Mouse (Mus musculus) heart, adult 2 months (tissue): ENCODE results near the gene Kif5c.

Experiments used
- CTCF ChIP-seq: fragments of 200-600 bp; IDR thresholded peaks from 2 replicates; pipeline ENCODE4 v1.8.1; 2022; ENCODE audit warnings: antibody characterized with exemption, mild to moderate bottlenecking, moderate library complexity
- EP300 ChIP-seq: fragments of 200-500 bp; IDR thresholded peaks from 2 replicates; pipeline ENCODE4 v1.6.1; 2011; ENCODE audit warnings: low read depth, low read length, control low read depth; ENCODE audit not compliant: insufficient read depth
- POLR2A ChIP-seq: fragments of 200-500 bp; IDR thresholded peaks from 2 replicates; pipeline ENCODE4 v1.6.1; 2011; ENCODE audit warnings: mild to moderate bottlenecking, low read depth, low read length, control low read depth; ENCODE audit not compliant: insufficient read depth

DNA sequence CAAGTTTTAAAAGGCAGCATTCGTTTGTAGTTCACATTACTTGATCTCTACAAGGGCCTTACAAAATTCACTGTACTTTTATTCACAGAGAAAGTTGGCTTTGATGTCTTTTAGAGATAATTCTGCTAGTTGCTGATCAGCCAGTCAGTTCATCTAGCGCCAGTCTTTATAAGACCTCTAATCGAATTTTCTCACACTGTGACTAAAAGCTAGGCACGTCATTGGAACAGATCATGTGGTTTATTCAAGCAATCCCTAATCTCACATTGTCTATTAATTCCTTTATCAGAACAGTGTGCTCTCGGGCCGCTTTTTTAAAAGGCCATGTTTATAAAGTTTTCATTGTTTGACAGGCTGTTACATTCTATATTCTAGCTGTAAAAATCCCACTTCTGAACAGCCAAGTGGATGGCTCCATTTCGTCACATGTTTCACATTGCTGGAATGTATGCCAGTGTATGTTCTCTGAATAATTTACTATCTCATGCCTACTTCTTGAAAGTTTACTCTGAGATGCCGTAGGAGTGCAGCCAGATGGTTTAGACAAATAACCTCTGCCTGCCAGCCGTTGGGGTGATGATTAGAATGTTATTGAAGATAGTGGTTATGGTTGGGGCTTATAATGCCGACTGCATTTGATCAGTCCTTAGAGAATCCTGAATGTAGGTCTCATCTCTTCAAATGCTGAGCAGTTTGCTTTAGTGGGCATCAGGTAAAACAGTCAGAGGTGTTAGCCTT is 154.3 kb downstream of the Kif5c start:
- TF ChIP-seq POLR2A (no peak), CTCF (no peak), EP300 (no peak)
